Mouse (Mus musculus) small intestine, adult 2 months (tissue): ENCODE data around the gene Pif1.

ENCODE experiments used
- CTCF ChIP-seq: fragments of 200-500 bp; IDR thresholded peaks from 2 replicates; pipeline ENCODE4 v1.5.1; 2012; ENCODE audit warnings: low read depth, mild to moderate bottlenecking, control low read depth, inconsistent platforms, low read length, moderate library complexity, mixed read lengths; ENCODE audit not compliant: insufficient replicate concordance, insufficient read length; ENCODE audit errors: extremely low read depth
- POLR2A ChIP-seq: fragments of 200-500 bp; IDR thresholded peaks from 2 replicates; pipeline ENCODE4 v1.6.1; 2012; ENCODE audit warnings: low read depth, mild to moderate bottlenecking, control low read depth, inconsistent platforms, low read length, moderate library complexity

DNA sequence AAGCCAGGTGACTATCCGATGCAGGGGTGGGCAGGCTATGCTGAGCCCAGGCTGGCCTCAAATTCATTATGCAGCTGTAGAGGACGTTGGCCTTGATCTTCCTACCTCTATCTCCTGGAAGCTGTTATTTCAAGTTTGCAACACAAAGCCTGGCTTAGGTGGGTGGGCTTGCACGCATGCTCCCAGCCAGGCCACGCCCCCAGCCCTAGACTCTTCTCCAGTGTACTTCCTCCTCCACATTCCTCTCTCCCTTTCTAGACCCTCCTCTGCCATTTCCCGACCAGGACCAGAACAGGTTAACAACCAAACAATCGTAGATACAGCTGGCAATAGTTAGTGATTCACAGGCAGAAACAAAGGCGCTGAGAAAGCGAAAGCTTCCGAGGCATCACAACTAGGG lies 6.6 kb downstream of the Pif1 start:
- TF ChIP-seq CTCF: no peak
- TF ChIP-seq POLR2A: no peak
